Comparison of ENCODE assay signal across 33 mouse cellular contexts in the genomic region with DNA sequence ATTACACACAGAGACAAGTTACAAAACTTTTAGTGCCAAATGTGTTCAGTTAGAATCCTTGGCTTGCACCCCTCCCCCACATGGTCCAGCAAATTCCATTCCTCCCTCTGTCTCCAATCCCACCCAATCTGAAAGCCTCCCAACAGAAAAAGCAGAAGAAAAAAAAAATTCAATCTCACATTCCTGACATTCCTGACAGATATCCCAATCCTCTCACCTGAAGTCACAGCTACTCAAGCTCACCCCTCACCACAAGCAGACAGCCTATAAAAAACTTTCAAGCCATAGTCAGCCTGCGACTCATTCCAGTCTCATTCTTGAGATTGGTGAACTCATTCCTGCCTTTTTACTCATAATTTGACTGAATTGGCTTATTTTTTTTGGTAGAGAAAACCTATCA.
A peak's percentile ranks its signal among the peaks of the same experiment; 100 is the strongest.
DNase-seq lines count a peak whose midpoint lies in the region; ATAC-seq and TF ChIP-seq lines count a peak whose summit lies in the region.
"Had no signal": no experiment of that assay in that cellular context is flagged by ENCODE, and none has a peak within 500 bp of the region (broad histone marks: within the 10 kb centered on the region; RNA-seq: fewer than 3 reads in every experiment).

No protein-coding gene starts in this region.

- in situ Hi-C loops in Patski (cut with MboI; ENCODE audit: low pct_unique_long_range_greater_than_20kb): loop anchor here (5.0 kb wide), 1 partner anchor 43 kb away; no protein-coding TSS in a partner anchor

- no peaks in the 10 kb centered on the region for H3K27me3 ChIP-seq in lung, embryonic 14.5 days (ENCODE audit: insufficient read depth, low read length)
- no peaks in the 10 kb centered on the region for H3K27me3 ChIP-seq in Patski
- H3K27me3 ChIP-seq in stomach, postnatal 0 days (ENCODE audit: control insufficient read depth, insufficient read depth, low read length): no peaks in the 10 kb centered on the region
- H3K27me3 ChIP-seq: embryonic facial prominence, embryonic 12.5 days; forebrain, embryonic 15.5 days; hindbrain, embryonic 12.5 days; intestine, embryonic 15.5 days; limb, embryonic 12.5 days; midbrain, embryonic 15.5 days; stomach, embryonic 15.5 days had no signal

- TF ChIP-seq EP300 in stomach, postnatal 0 days (optimal IDR thresholded peaks at IDR 0.05): no peak

- H3K36me3 ChIP-seq in lung, embryonic 14.5 days (ENCODE audit: insufficient read depth): no peaks in the 10 kb centered on the region
- H3K36me3 ChIP-seq in stomach, postnatal 0 days (ENCODE audit: control insufficient read depth, insufficient read depth, low read length): no peaks in the 10 kb centered on the region
- H3K36me3 ChIP-seq: embryonic facial prominence, embryonic 12.5 days; forebrain, embryonic 10.5 days; forebrain, embryonic 15.5 days; hindbrain, embryonic 12.5 days; intestine, embryonic 15.5 days; limb, embryonic 12.5 days; midbrain, embryonic 15.5 days; stomach, embryonic 15.5 days had no signal

- no peaks in the 10 kb centered on the region for H3K9me3 ChIP-seq in lung, embryonic 14.5 days (ENCODE audit: low read depth, low read length)
- H3K9me3 ChIP-seq in stomach, postnatal 0 days (ENCODE audit: control insufficient read depth, low read length): no peaks in the 10 kb centered on the region
- H3K9me3 ChIP-seq: embryonic facial prominence, embryonic 12.5 days; forebrain, embryonic 10.5 days; forebrain, embryonic 15.5 days; hindbrain, embryonic 12.5 days; intestine, embryonic 15.5 days; limb, embryonic 12.5 days; midbrain, embryonic 15.5 days; stomach, embryonic 15.5 days had no signal

- ATAC-seq in lung, embryonic 14.5 days (ENCODE audit: insufficient read depth): peak; percentile 55; the same call in 1 of the 2 replicates
- ATAC-seq in Patski: peak; percentile 94
- ATAC-seq in stomach, postnatal 0 days (ENCODE audit: low FRiP score, low TSS enrichment): no peak
- ATAC-seq: CD4-positive, CD25-positive, alpha-beta regulatory T cell, adult 4 months; forebrain, embryonic 15.5 days; hindbrain, postnatal 0 days; intestine, embryonic 15.5 days; midbrain, embryonic 15.5 days had no signal

- H3K4me1 ChIP-seq in lung, embryonic 14.5 days (ENCODE audit: insufficient read depth): no peaks in the 10 kb centered on the region
- H3K4me1 ChIP-seq in stomach, postnatal 0 days (replicated peaks; ENCODE audit: control insufficient read depth, insufficient read depth): no peaks in the 10 kb centered on the region
- H3K4me1 ChIP-seq: embryonic facial prominence, embryonic 12.5 days; forebrain, embryonic 10.5 days; forebrain, embryonic 15.5 days; hindbrain, embryonic 12.5 days; intestine, embryonic 15.5 days; limb, embryonic 12.5 days; midbrain, embryonic 15.5 days; stomach, embryonic 15.5 days had no signal

- DNase-seq in lung, embryonic 14.5 days: peak; percentile 30
- no peak for DNase-seq in lung, postnatal 36 days
- DNase-seq in 3T3-L1 (ENCODE audit: low read depth, low spot score) (peak; percentile 71), Patski (ENCODE audit: low read depth, low spot score) (no peak)
- DNase-seq in mesoderm, embryonic 11.5 days (ENCODE audit: low read depth, low spot score): peak; percentile 37
- DNase-seq in stomach, postnatal 0 days (ENCODE audit: low spot score): no peak
- no peak for DNase-seq in natural killer cell, adult 2 months (ENCODE audit: low spot score in 2 of 2)
- DNase-seq: adrenal gland, adult 8-10 months; cerebellum, adult 11 months; cerebellum, adult 9-10 months; cerebellum, postnatal 36 days; gastrocnemius, adult 2 months; gastrocnemius, postnatal 36 days; heart, adult 18-20 months; heart, postnatal 36 days; kidney, adult 9 months; kidney, postnatal 10 days; layer of hippocampus, postnatal 36 days; right cerebral cortex, postnatal 25 days; thymus, postnatal 14 days had no signal

- 61% methylated on average over 1 of the region's 1 CpGs for WGBS in lung, embryonic 14.5 days
- 73% methylated on average over 1 of the region's 1 CpGs for WGBS in stomach, postnatal 0 days

- no peak overlapping the region for H3K27ac ChIP-seq in lung, embryonic 14.5 days (ENCODE audit: low read depth)
- no peak overlapping the region for H3K27ac ChIP-seq in stomach, postnatal 0 days (replicated peaks)
- H3K27ac ChIP-seq: embryonic facial prominence, embryonic 12.5 days; forebrain, embryonic 10.5 days; forebrain, embryonic 15.5 days; gastrocnemius, adult 2 months; hindbrain, embryonic 12.5 days; hindbrain, postnatal 0 days; intestine, embryonic 15.5 days; limb, embryonic 12.5 days; macrophage; midbrain, embryonic 15.5 days; stomach, embryonic 15.5 days had no signal

- H3K9ac ChIP-seq in lung, embryonic 14.5 days: no peak overlapping the region
- no peak overlapping the region for H3K9ac ChIP-seq in stomach, postnatal 0 days (ENCODE audit: low read length)
- H3K9ac ChIP-seq: embryonic facial prominence, embryonic 12.5 days; forebrain, embryonic 15.5 days; hindbrain, embryonic 12.5 days; intestine, embryonic 15.5 days; limb, embryonic 12.5 days; midbrain, embryonic 15.5 days; stomach, embryonic 15.5 days had no signal

- H3K4me2 ChIP-seq in lung, embryonic 14.5 days: no peak overlapping the region
- no peak overlapping the region for H3K4me2 ChIP-seq in stomach, postnatal 0 days (replicated peaks; ENCODE audit: low read depth)
- H3K4me2 ChIP-seq: embryonic facial prominence, embryonic 12.5 days; forebrain, embryonic 15.5 days; heart, embryonic 11.5 days; hindbrain, embryonic 12.5 days; intestine, embryonic 15.5 days; limb, embryonic 12.5 days; liver, embryonic 11.5 days; midbrain, embryonic 15.5 days; stomach, embryonic 15.5 days had no signal

- H3K4me3 ChIP-seq in lung, embryonic 14.5 days (ENCODE audit: low read depth, low read length): no peak overlapping the region
- H3K4me3 ChIP-seq in stomach, postnatal 0 days (ENCODE audit: low read depth, low read length): no peak overlapping the region
- H3K4me3 ChIP-seq: embryonic facial prominence, embryonic 12.5 days; forebrain, embryonic 10.5 days; forebrain, embryonic 15.5 days; gastrocnemius, adult 2 months; hindbrain, embryonic 12.5 days; intestine, embryonic 15.5 days; limb, embryonic 12.5 days; midbrain, embryonic 15.5 days; stomach, embryonic 15.5 days had no signal

- POLR2A ChIA-PET in Patski (lab: Charles Lee): no interaction called here

- CTCF ChIA-PET in Patski (lab: Charles Lee): interaction anchor here (0.7 kb wide), 1 partner anchor 9 kb away, joined by 3 read pairs; no protein-coding TSS in a partner anchor

- TF ChIP-seq CTCF in lung, embryonic 14.5 days (IDR thresholded peaks at IDR 0.05; ENCODE audit: low read depth): no peak
- no peak for TF ChIP-seq CTCF in Patski (IDR thresholded peaks at IDR 0.05)
- TF ChIP-seq CTCF in stomach, postnatal 0 days (IDR thresholded peaks at IDR 0.05; ENCODE audit: low read depth): no peak

Comparison
In these comparisons a context has a peak if more than half of its experiments do, and no peak if none do; other contexts are left out.
1. DNase-seq: peak in lung, embryonic 14.5 days (single experiment), 3T3-L1 (single experiment) and mesoderm, embryonic 11.5 days (single experiment); none in lung, postnatal 36 days (single experiment), Patski (single experiment), stomach, postnatal 0 days (single experiment) and natural killer cell, adult 2 months (0 of 2).